Mouse (Mus musculus) erythroblast, adult 5-6 weeks (primary cell): Measurements from ENCODE around the gene Plekhg3. TPM values are rescaled to one million over a fixed set of nuclear protein-coding genes. Genes with fewer than 3 reads are reported as not detected.
A peak's percentile ranks its signal among the peaks of the same experiment; 100 is the strongest.

Experiments
- ATAC-seq: replicated peaks from 2 replicates; pipeline ENCODE4 v1.8.0; 2016; ENCODE audit warnings: moderate number of reproducible peaks, mild to moderate bottlenecking, moderate TSS enrichment, inconsistent platforms; ENCODE audit not compliant: poor library complexity, low FRiP score, severe bottlenecking
- total RNA-seq, 2 experiments: library from RNA; stranded (forward) in 1 of 2; stranded (reverse) in 1 of 2; fragments of 150-400 nt in 1 of 2; fragments of 200-764, 138-1000 nt in 1 of 2; gene quantifications; 2 replicates each; pipeline versions ENCODE4 v1.2.3 to v1.2.4; 2015 to 2017; ENCODE audit warnings: low replicate concordance in 2 of 2

Gene Plekhg3
- total RNA-seq, 2 experiments from 2014 or later, result 6.1 to 7.3 TPM

GRCm38 (mm10) chr12:76547409-76548081, 16.9 kb downstream of the Plekhg3 start:
- ATAC-seq, result no peak

GRCm38 (mm10) chr12:76548082-76548423, 17.4 kb downstream of the Plekhg3 start:
- no peak for ATAC-seq

- no peak for ATAC-seq
Measured at GRCm38 (mm10) chr12:76549203-76549602, 18.5 kb downstream of the Plekhg3 start.

GRCm38 (mm10) chr12:76552321-76552720, 21.6 kb downstream of the Plekhg3 start:
- no peak for ATAC-seq

GRCm38 (mm10) chr12:76552958-76553357, 22.3 kb downstream of the Plekhg3 start:
- ATAC-seq, result no peak

GRCm38 (mm10) chr12:76553917-76554316, 23.2 kb downstream of the Plekhg3 start:
- ATAC-seq, result no peak

GRCm38 (mm10) chr12:76554392-76554791, 23.7 kb downstream of the Plekhg3 start:
- no peak for ATAC-seq

GRCm38 (mm10) chr12:76554871-76555386, 24.2 kb downstream of the Plekhg3 start:
- ATAC-seq, result no peak

GRCm38 (mm10) chr12:76556187-76556586, 25.5 kb downstream of the Plekhg3 start:
- no peak for ATAC-seq

- ATAC-seq, result no peak
Measured at GRCm38 (mm10) chr12:76556745-76557389, 26.2 kb downstream of the Plekhg3 start.

GRCm38 (mm10) chr12:76558206-76558605, 27.5 kb downstream of the Plekhg3 start:
- ATAC-seq, result no peak

- ATAC-seq, result no peak
Measured at GRCm38 (mm10) chr12:76562196-76562595, 31.5 kb downstream of the Plekhg3 start.

- no peak for ATAC-seq
Measured at GRCm38 (mm10) chr12:76566284-76566683, 35.6 kb downstream of the Plekhg3 start.

GRCm38 (mm10) chr12:76570221-76570940, 39.7 kb downstream of the Plekhg3 start:
- ATAC-seq, result no peak

- no peak for ATAC-seq
Measured at GRCm38 (mm10) chr12:76571266-76571665, 40.6 kb downstream of the Plekhg3 start.

- no peak for ATAC-seq
Measured at GRCm38 (mm10) chr12:76572261-76573251, 41.9 kb downstream of the Plekhg3 start.

GRCm38 (mm10) chr12:76573381-76573780, 42.7 kb downstream of the Plekhg3 start:
- ATAC-seq, result no peak

GRCm38 (mm10) chr12:76574815-76575214, 44.1 kb downstream of the Plekhg3 start:
- no peak for ATAC-seq

- peak; percentile 56; the same call in 1 of the 2 replicates for ATAC-seq
Measured at GRCm38 (mm10) chr12:76576061-76576460, 45.4 kb downstream of the Plekhg3 start.

- ATAC-seq, result no peak
Measured at GRCm38 (mm10) chr12:76576806-76577205, 46.1 kb downstream of the Plekhg3 start.
